ENCODE assay signal across 8 mouse cellular contexts in genomic region chr2:116976951-116977503, GRCm38 (mm10).
DNase-seq lines count a peak whose midpoint lies in the region; ATAC-seq and TF ChIP-seq lines count a peak whose summit lies in the region.

No protein-coding gene starts in this region.

- H3K27me3 ChIP-seq in forebrain, postnatal 0 days (ENCODE audit: insufficient read depth, low read length), result no peaks in the 10 kb centered on the region
- H3K27me3 ChIP-seq in limb, embryonic 13.5 days, result no peaks in the 10 kb centered on the region
- no peaks in the 10 kb centered on the region for H3K27me3 ChIP-seq in stomach, postnatal 0 days (ENCODE audit: control insufficient read depth, insufficient read depth, low read length)

- peak; percentile 29 for DNase-seq in retina, postnatal 1 day
- no peak for DNase-seq in retina, embryonic 14.5 days (ENCODE audit: low spot score)
- DNase-seq in forebrain, postnatal 0 days, result peak; percentile 20
- peak; percentile 23 for DNase-seq in stomach, postnatal 0 days (ENCODE audit: low spot score)
- no peak for DNase-seq in right cerebral cortex, adult 18-20 months
- DNase-seq in adrenal gland, postnatal 36 days, result no peak
- DNase-seq in spleen, postnatal 36 days (ENCODE audit: low spot score in 2 of 2), result no peak

- no peak for ATAC-seq in forebrain, postnatal 0 days
- peak; percentile 17; the same call in 1 of the 2 replicates for ATAC-seq in limb, embryonic 13.5 days (ENCODE audit: low FRiP score, low read depth)
- no peak for ATAC-seq in stomach, postnatal 0 days (ENCODE audit: low FRiP score, low TSS enrichment)

- no peak overlapping the region for H3K4me2 ChIP-seq in forebrain, postnatal 0 days (ENCODE audit: low read depth)
- H3K4me2 ChIP-seq in limb, embryonic 13.5 days (replicated peaks), result peak overlapping the region; percentile 75
- H3K4me2 ChIP-seq in stomach, postnatal 0 days (replicated peaks; ENCODE audit: low read depth), result no peak overlapping the region

- no peaks in the 10 kb centered on the region for H3K9me3 ChIP-seq in forebrain, postnatal 0 days (ENCODE audit: low read length)
- no peaks in the 10 kb centered on the region for H3K9me3 ChIP-seq in limb, embryonic 13.5 days
- no peaks in the 10 kb centered on the region for H3K9me3 ChIP-seq in stomach, postnatal 0 days (ENCODE audit: control insufficient read depth, low read length)

- no peak overlapping the region for H3K9ac ChIP-seq in forebrain, postnatal 0 days
- no peak overlapping the region for H3K9ac ChIP-seq in limb, embryonic 13.5 days
- no peak overlapping the region for H3K9ac ChIP-seq in stomach, postnatal 0 days (ENCODE audit: low read length)

- no peak for TF ChIP-seq EP300 in stomach, postnatal 0 days (optimal IDR thresholded peaks at IDR 0.05)

- WGBS in forebrain, postnatal 0 days, result 12% methylated on average over 9 of the region's 9 CpGs
- 7% methylated on average over 9 of the region's 9 CpGs for WGBS in limb, embryonic 13.5 days
- WGBS in stomach, postnatal 0 days, result 10% methylated on average over 9 of the region's 9 CpGs

- no peak overlapping the region for H3K4me3 ChIP-seq in forebrain, postnatal 0 days (ENCODE audit: low read depth, low read length)
- H3K4me3 ChIP-seq in limb, embryonic 13.5 days, result no peak overlapping the region
- no peak overlapping the region for H3K4me3 ChIP-seq in stomach, postnatal 0 days (ENCODE audit: low read depth, low read length)

- no peak for TF ChIP-seq CTCF in forebrain, postnatal 0 days (IDR thresholded peaks at IDR 0.05; ENCODE audit: low read depth)
- no peak for TF ChIP-seq CTCF in stomach, postnatal 0 days (IDR thresholded peaks at IDR 0.05; ENCODE audit: low read depth)

- H3K27ac ChIP-seq in forebrain, postnatal 0 days (ENCODE audit: low read depth, low read length), result peak overlapping the region; percentile 87
- H3K27ac ChIP-seq in limb, embryonic 13.5 days, result peak overlapping the region; percentile 97
- peak overlapping the region; percentile 93 for H3K27ac ChIP-seq in stomach, postnatal 0 days (replicated peaks)

- H3K4me1 ChIP-seq in forebrain, postnatal 0 days (ENCODE audit: insufficient read depth), result peaks cover 23% of the 10 kb centered on the region
- H3K4me1 ChIP-seq in limb, embryonic 13.5 days, result peaks cover 71% of the 10 kb centered on the region
- 0 out of 2 replicates have a peak, but pooled peaks cover 4% of the 10 kb centered on the region for H3K4me1 ChIP-seq in stomach, postnatal 0 days (replicated peaks; ENCODE audit: control insufficient read depth, insufficient read depth)

- H3K36me3 ChIP-seq in forebrain, postnatal 0 days (ENCODE audit: insufficient read depth), result no peaks in the 10 kb centered on the region
- H3K36me3 ChIP-seq in limb, embryonic 13.5 days, result no peaks in the 10 kb centered on the region
- no peaks in the 10 kb centered on the region for H3K36me3 ChIP-seq in stomach, postnatal 0 days (ENCODE audit: control insufficient read depth, insufficient read depth, low read length)

Comparison
In these comparisons a context has a peak if more than half of its experiments do, and no peak if none do; other contexts are left out.
1. DNase-seq: peak in retina, postnatal 1 day (single experiment), forebrain, postnatal 0 days (single experiment) and stomach, postnatal 0 days (single experiment); none in retina, embryonic 14.5 days (single experiment), right cerebral cortex, adult 18-20 months (single experiment), adrenal gland, postnatal 36 days (0 of 2) and spleen, postnatal 36 days (0 of 2).
2. Peak in every context shown above with its lines, with median percentiles within 50 percentile points of each other: H3K27ac ChIP-seq.